Mouse (Mus musculus): ENCODE measurements around the gene Hoxa5. TPM values are rescaled to one million over a fixed set of nuclear protein-coding genes. Genes with fewer than 3 reads are reported as not detected.
A peak's percentile ranks its signal among the peaks of the same experiment; 100 is the strongest.

Gene Hoxa5
- polyA plus RNA-seq, 1 experiment = 1.6 TPM

- Histone ChIP-seq H3K4me3 (no peak overlapping the region), H3K27me3 (ENCODE audit: control insufficient read depth, insufficient read depth, insufficient read length) (no peaks in the 10 kb centered on the region), H3K4me2 (ENCODE audit: low read depth) (no peak overlapping the region)
Observed at GRCm38 (mm10) chr6:52165441-52166370, 38.7 kb downstream of the Hoxa5 start.

GRCm38 (mm10) chr6:52164626-52165440 lies 39.6 kb downstream of the Hoxa5 start, which contains the start of gene Hoxa2:
Gene Hoxa2 (minus strand): TSS chr6:52164831.
- no peaks in the 10 kb centered on the region for H3K27me3 ChIP-seq (ENCODE audit: control insufficient read depth, insufficient read depth, insufficient read length)
- no peak within 1 kb of the TSS for H3K4me3 ChIP-seq

More at GRCm38 (mm10) chr6:52165441-52166370, 38.7 kb downstream of the Hoxa5 start:
- Histone ChIP-seq H3K79me2 (ENCODE audit: control insufficient read depth, insufficient read depth) (peaks cover 9% of the 10 kb centered on the region), H3K36me3 (ENCODE audit: control insufficient read depth, insufficient read depth) (peaks cover 10% of the 10 kb centered on the region), H3ac (ENCODE audit: control insufficient read depth, insufficient read length) (no peak overlapping the region)
- no peak for TF ChIP-seq MYOG (IDR thresholded peaks at IDR 0.05; ENCODE audit: control insufficient read depth in 1 of 3, insufficient read depth in 1 of 3, insufficient read length in 2 of 3, low read depth in 2 of 3)
- TF ChIP-seq POLR2AphosphoS2 (IDR thresholded peaks at IDR 0.05; ENCODE audit: insufficient read length, low read depth) = no peak
- no peak for TF ChIP-seq CEBPB (IDR thresholded peaks at IDR 0.05; ENCODE audit: insufficient read depth, poor library complexity, severe bottlenecking)
- TF ChIP-seq USF1 (IDR thresholded peaks at IDR 0.05; ENCODE audit: low read depth) = no peak
- no peak for TF ChIP-seq REST (IDR thresholded peaks at IDR 0.05; ENCODE audit: insufficient read depth, insufficient read length)

GRCm38 (mm10) chr6:52164051-52164625 lies 40.2 kb downstream of the Hoxa5 start:
- no peak for TF ChIP-seq MYOG (IDR thresholded peaks at IDR 0.05; ENCODE audit: control insufficient read depth in 1 of 3, insufficient read depth in 1 of 3, insufficient read length in 2 of 3, low read depth in 2 of 3)
- TF ChIP-seq E2F4 (IDR thresholded peaks at IDR 0.05; ENCODE audit: insufficient read depth) = no peak
- no peak for TF ChIP-seq MYOD1 (IDR thresholded peaks at IDR 0.05; ENCODE audit: control insufficient read depth in 1 of 3, insufficient read length in 2 of 3, low read depth in 2 of 3)
- TF ChIP-seq POLR2A (IDR thresholded peaks at IDR 0.05; ENCODE audit: insufficient read length, low read depth) = no peak
- no peaks in the 10 kb centered on the region for H3K27me3 ChIP-seq (ENCODE audit: control insufficient read depth, insufficient read depth, insufficient read length)
- H3K4me2 ChIP-seq (ENCODE audit: low read depth) = no peak overlapping the region
- no peak overlapping the region for H3ac ChIP-seq (ENCODE audit: control insufficient read depth, insufficient read length)
- H3K4me3 ChIP-seq = no peak overlapping the region
- peaks cover 10% of the 10 kb centered on the region for H3K36me3 ChIP-seq (ENCODE audit: control insufficient read depth, insufficient read depth)
- peaks cover 15% of the 10 kb centered on the region for H3K79me2 ChIP-seq (ENCODE audit: control insufficient read depth, insufficient read depth)

More at GRCm38 (mm10) chr6:52164626-52165440, 39.6 kb downstream of the Hoxa5 start, which contains the start of gene Hoxa2:
- H3ac ChIP-seq (ENCODE audit: control insufficient read depth, insufficient read length) = no peak within 1 kb of the TSS
- H3K79me2 ChIP-seq (ENCODE audit: control insufficient read depth, insufficient read depth) = peaks cover 9% of the 10 kb centered on the region
- H3K4me2 ChIP-seq (ENCODE audit: low read depth) = no peak within 1 kb of the TSS
- H3K36me3 ChIP-seq (ENCODE audit: control insufficient read depth, insufficient read depth) = peaks cover 10% of the 10 kb centered on the region
- no peak for TF ChIP-seq E2F4 (IDR thresholded peaks at IDR 0.05; ENCODE audit: insufficient read depth)
- peak; percentile 57 for TF ChIP-seq POLR2AphosphoS2 (IDR thresholded peaks at IDR 0.05; ENCODE audit: insufficient read length, low read depth)
- TF ChIP-seq MAX (IDR thresholded peaks at IDR 0.05; ENCODE audit: low read depth) = no peak

- H3K36me3 ChIP-seq (ENCODE audit: control insufficient read depth, insufficient read depth) = peaks cover 10% of the 10 kb centered on the region
- no peaks in the 10 kb centered on the region for H3K27me3 ChIP-seq (ENCODE audit: control insufficient read depth, insufficient read depth, insufficient read length)
- H3ac ChIP-seq (ENCODE audit: control insufficient read depth, insufficient read length) = no peak overlapping the region
- TF ChIP-seq MAX (IDR thresholded peaks at IDR 0.05; ENCODE audit: low read depth) (no peak), POLR2A (IDR thresholded peaks at IDR 0.05; ENCODE audit: insufficient read length, low read depth) (no peak), CEBPB (IDR thresholded peaks at IDR 0.05; ENCODE audit: insufficient read depth, poor library complexity, severe bottlenecking) (no peak), TCF3 (IDR thresholded peaks at IDR 0.05; ENCODE audit: insufficient read length, low read depth) (no peak), MYOG (IDR thresholded peaks at IDR 0.05; ENCODE audit: control insufficient read depth in 1 of 3, insufficient read depth in 1 of 3, insufficient read length in 2 of 3, low read depth in 2 of 3) (no peak), SRF (IDR thresholded peaks at IDR 0.05; ENCODE audit: control insufficient read depth, insufficient read length, low read depth) (no peak), USF1 (IDR thresholded peaks at IDR 0.05; ENCODE audit: low read depth) (no peak), POLR2AphosphoS2 (IDR thresholded peaks at IDR 0.05; ENCODE audit: insufficient read length, low read depth) (no peak), E2F4 (IDR thresholded peaks at IDR 0.05; ENCODE audit: insufficient read depth) (no peak), TCF12 (IDR thresholded peaks at IDR 0.05; ENCODE audit: insufficient read depth, poor library complexity, severe bottlenecking) (no peak), REST (IDR thresholded peaks at IDR 0.05; ENCODE audit: insufficient read depth, insufficient read length) (no peak), MYOD1 (IDR thresholded peaks at IDR 0.05; ENCODE audit: control insufficient read depth in 1 of 3, insufficient read length in 2 of 3, low read depth in 2 of 3) (no peak)
- peaks cover 16% of the 10 kb centered on the region for H3K79me2 ChIP-seq (ENCODE audit: control insufficient read depth, insufficient read depth)
- H3K4me2 ChIP-seq (ENCODE audit: low read depth) = no peak overlapping the region
- no peak overlapping the region for H3K4me3 ChIP-seq
Observed at GRCm38 (mm10) chr6:52163366-52164031, 40.9 kb downstream of the Hoxa5 start.
